Mouse (Mus musculus): Measurements from ENCODE around the gene Spop.

The Spop gene

GRCm38 (mm10) chr11:95413641-95414535 is at the start of gene Spop:
TSS of gene Spop (plus strand) at chr11:95414080.
- peak; percentile 90 for DNase-seq (ENCODE audit: low spot score)

GRCm38 (mm10) chr11:95364388-95364787 is 49.5 kb upstream of the Spop start:
- no peak for DNase-seq (ENCODE audit: low spot score)

- DNase-seq (ENCODE audit: low spot score): peak; percentile 77
Observed at GRCm38 (mm10) chr11:95365596-95365995, 48.3 kb upstream of the Spop start.

GRCm38 (mm10) chr11:95366280-95366897 is 47.5 kb upstream of the Spop start:
- DNase-seq (ENCODE audit: low spot score): no peak

GRCm38 (mm10) chr11:95367011-95367735 is 46.7 kb upstream of the Spop start:
- no peak for DNase-seq (ENCODE audit: low spot score)

- DNase-seq (ENCODE audit: low spot score): no peak
Observed at GRCm38 (mm10) chr11:95368231-95368823, 45.6 kb upstream of the Spop start.

- no peak for DNase-seq (ENCODE audit: low spot score)
Observed at GRCm38 (mm10) chr11:95368871-95369270, 45.0 kb upstream of the Spop start.

- peak; percentile 34 for DNase-seq (ENCODE audit: low spot score)
Observed at GRCm38 (mm10) chr11:95369964-95370890, 43.7 kb upstream of the Spop start.

- DNase-seq (ENCODE audit: low spot score): no peak
Observed at GRCm38 (mm10) chr11:95371182-95371581, 42.7 kb upstream of the Spop start.

- DNase-seq (ENCODE audit: low spot score): no peak
Observed at GRCm38 (mm10) chr11:95378926-95379325, 35.0 kb upstream of the Spop start.

- DNase-seq (ENCODE audit: low spot score): no peak
Observed at GRCm38 (mm10) chr11:95379552-95379951, 34.3 kb upstream of the Spop start.

GRCm38 (mm10) chr11:95380711-95381110 is 33.2 kb upstream of the Spop start:
- no peak for DNase-seq (ENCODE audit: low spot score)

GRCm38 (mm10) chr11:95381146-95381545 is 32.7 kb upstream of the Spop start:
- no peak for DNase-seq (ENCODE audit: low spot score)

GRCm38 (mm10) chr11:95383331-95383986 is 30.4 kb upstream of the Spop start:
- no peak for DNase-seq (ENCODE audit: low spot score)

- no peak for DNase-seq (ENCODE audit: low spot score)
Observed at GRCm38 (mm10) chr11:95384004-95384318, 29.9 kb upstream of the Spop start.

- DNase-seq (ENCODE audit: low spot score): peak; percentile 98
Observed at GRCm38 (mm10) chr11:95384319-95384972, 29.4 kb upstream of the Spop start, which contains the start of gene Slc35b1. TSS of gene Slc35b1 (plus strand) at chr11:95384692.

- no peak for DNase-seq (ENCODE audit: low spot score)
Observed at GRCm38 (mm10) chr11:95384973-95385320, 28.9 kb upstream of the Spop start.

- DNase-seq (ENCODE audit: low spot score): no peak
Observed at GRCm38 (mm10) chr11:95387354-95387753, 26.5 kb upstream of the Spop start.

GRCm38 (mm10) chr11:95389006-95389405 is 24.9 kb upstream of the Spop start:
- DNase-seq (ENCODE audit: low spot score): no peak

GRCm38 (mm10) chr11:95390420-95390819 is 23.5 kb upstream of the Spop start:
- DNase-seq (ENCODE audit: low spot score): no peak
